Mouse (Mus musculus): ENCODE measurements around the gene Gm7247.

DNA sequence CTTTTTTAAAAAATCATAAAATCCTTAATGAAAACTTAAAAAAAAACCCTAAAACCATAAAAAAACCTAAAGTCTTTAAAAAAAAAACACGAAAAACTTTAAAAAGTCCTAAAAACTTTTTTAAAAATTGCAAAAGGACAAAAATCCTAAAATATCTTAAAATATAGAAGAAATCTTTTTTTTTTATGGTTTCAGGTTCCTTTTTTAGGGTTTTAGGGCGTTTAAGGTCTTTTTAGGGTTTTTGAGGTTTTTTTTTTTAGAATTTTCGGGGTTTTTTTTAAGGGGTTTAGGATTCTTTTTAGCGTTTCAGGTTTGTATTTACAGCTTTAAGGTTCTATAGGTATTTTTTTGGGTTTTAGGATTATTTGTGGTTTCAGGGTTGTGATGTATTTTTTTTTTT, 138.9 kb downstream of the Gm7247 start:
- TF ChIP-seq POLR2A (IDR thresholded peaks at IDR 0.05; ENCODE audit: low read depth, low read length) (no peak), CTCF (conservative IDR thresholded peaks at IDR 0.05; ENCODE audit: insufficient read depth, insufficient read length, low read depth, low read length) (no peak)
